Mouse (Mus musculus) ES-E14 (cell line): ENCODE data around the gene Ndufb5. TPM values are rescaled to one million over a fixed set of nuclear protein-coding genes. Genes with fewer than 3 reads are reported as not detected.
"Not testable (repeated sequence)": the region's sequence is repeated elsewhere in the genome, so short reads cannot be mapped to it uniquely, and the experiment has no call there.

ENCODE experiments used
- DNase-seq: peaks from one replicate; pipeline ENCODE4 v3.0.0-alpha.2; 2013; ENCODE audit warnings: low read depth, low spot score
- H3K27ac ChIP-seq: 2 replicates; pipeline ENCODE4 v1.5.1; 2012; ENCODE audit warnings: low read depth, mild to moderate bottlenecking, low read length, moderate library complexity, mixed read lengths; ENCODE audit not compliant: poor library complexity, insufficient read depth, severe bottlenecking
- H3K36me3 ChIP-seq: 2 replicates; pipeline ENCODE4 v1.6.1; 2012; ENCODE audit warnings: mild to moderate bottlenecking, low read length, moderate library complexity, mixed read lengths; ENCODE audit not compliant: control insufficient read depth, poor library complexity, insufficient read depth, severe bottlenecking
- H3K4me1 ChIP-seq, 2 experiments: fragments of 150-350 bp in 1 of 2; sonication (generic) in 1 of 2; 2 replicates each; pipeline ENCODE4 v1.6.1; 2012; ENCODE audit warnings: low read length in 2 of 2, mild to moderate bottlenecking in 1 of 2, mixed read lengths in 1 of 2; ENCODE audit not compliant: control insufficient read depth in 2 of 2, insufficient read depth in 2 of 2, poor library complexity in 1 of 2
- H3K4me3 ChIP-seq, 2 experiments: fragments of 150-350 bp in 1 of 2; sonication (generic) in 1 of 2; 2 replicates each; pipeline ENCODE4 v1.5.1; 2012; ENCODE audit warnings: low read length in 2 of 2, low read depth in 1 of 2, mild to moderate bottlenecking in 1 of 2, mixed read lengths in 1 of 2; ENCODE audit not compliant: insufficient read depth in 1 of 2, poor library complexity in 1 of 2, severe bottlenecking in 1 of 2
- H3K9ac ChIP-seq: 2 replicates; pipeline ENCODE4 v1.6.1; 2012; ENCODE audit warnings: low read depth, mild to moderate bottlenecking, low read length, mixed read lengths; ENCODE audit not compliant: poor library complexity, insufficient read depth, severe bottlenecking
- H3K9me3 ChIP-seq: fragments of 150-350 bp; sonication (generic); 2 replicates; pipeline ENCODE4 v1.6.1; 2012; ENCODE audit warnings: low read depth, mild to moderate bottlenecking, low read length; ENCODE audit not compliant: control insufficient read depth, insufficient read depth
- CHD2 ChIP-seq: IDR thresholded peaks from 2 replicates; pipeline ENCODE4 v1.6.1; 2014; ENCODE audit warnings: mild to moderate bottlenecking, low read depth, low read length, inconsistent platforms
- HCFC1 ChIP-seq: IDR thresholded peaks from 2 replicates; pipeline ENCODE4 v1.6.1; 2012; ENCODE audit warnings: low read length, inconsistent platforms, borderline replicate concordance; ENCODE audit not compliant: insufficient read depth
- MAFK ChIP-seq: IDR thresholded peaks from 2 replicates; pipeline ENCODE4 v1.6.1; 2014; ENCODE audit warnings: mild to moderate bottlenecking, low read depth, low read length, inconsistent platforms; ENCODE audit not compliant: insufficient read depth
- ZC3H11A ChIP-seq: IDR thresholded peaks from 2 replicates; pipeline ENCODE4 v1.6.1; 2012; ENCODE audit warnings: low read depth, mild to moderate bottlenecking, inconsistent platforms, low read length, borderline replicate concordance
- ZNF384 ChIP-seq: IDR thresholded peaks from 2 replicates; pipeline ENCODE4 v1.6.1; 2012; ENCODE audit warnings: low read depth, low read length, inconsistent platforms
- in situ Hi-C, 2 experiments: fragments of 600-800 bp; cut with MboI; formaldehyde crosslinking; loops; one replicate each; pipeline ENCODE4 v1.15.1; 2025; ENCODE audit warnings: low sequenced_read_pairs in 2 of 2, inconsistent platforms in 1 of 2; ENCODE audit not compliant: unreplicated experiment in 2 of 2
- total RNA-seq: library from RNA; depleted of rRNA; stranded (reverse); fragments of 300-350 nt; gene quantifications from 2 replicates; pipeline ENCODE4 v1.2.3, GENCODE M21; 2012

The Ndufb5 gene
- total RNA-seq, 1 experiment = 199 TPM

GRCm38 (mm10) chr3:32698228-32698863 is 38.4 kb upstream of the Ndufb5 start:
- H3K27ac ChIP-seq = no peak overlapping the region
- no peak overlapping the region for H3K4me3 ChIP-seq
- H3K9me3 ChIP-seq = no peaks in the 10 kb centered on the region
- DNase-seq = peak; percentile 88
- H3K36me3 ChIP-seq = no peaks in the 10 kb centered on the region
- H3K9ac ChIP-seq = no peak overlapping the region
- in situ Hi-C loops = no loop called here
- TF ChIP-seq HCFC1 (no peak), ZC3H11A (peak; percentile 59; the same call in 1 of the 2 replicates), MAFK (no peak), CHD2 (no peak), ZNF384 (no peak)
- H3K4me1 ChIP-seq = peaks cover 0 to 4% of the 10 kb centered on the region in 2 experiments; a peak in 1 of 4 replicates

GRCm38 (mm10) chr3:32704021-32704420 is 32.8 kb upstream of the Ndufb5 start:
- H3K27ac ChIP-seq, H3K36me3 ChIP-seq, H3K9ac ChIP-seq, H3K4me3 ChIP-seq, H3K4me1 ChIP-seq, DNase-seq, H3K9me3 ChIP-seq: not testable (repeated sequence)
- in situ Hi-C loops = loop anchor here in 1 of 2 experiments (25.0 kb wide), 1 partner anchor 1358 kb away; no protein-coding TSS in a partner anchor

GRCm38 (mm10) chr3:32704632-32705031 is 32.2 kb upstream of the Ndufb5 start:
- H3K9ac ChIP-seq, H3K27ac ChIP-seq, H3K4me1 ChIP-seq, H3K4me3 ChIP-seq, DNase-seq, H3K9me3 ChIP-seq, H3K36me3 ChIP-seq: not testable (repeated sequence)
- in situ Hi-C loops = loop anchor here in 1 of 2 experiments (25.0 kb wide), 1 partner anchor 1358 kb away; no protein-coding TSS in a partner anchor

GRCm38 (mm10) chr3:32705647-32706348 is 31.0 kb upstream of the Ndufb5 start, which contains the start of gene Actl6a:
Actl6a (plus strand) TSS chr3:32706298.
- peak within 1 kb of the TSS; percentile 60 for H3K27ac ChIP-seq
- H3K4me3 ChIP-seq, DNase-seq, H3K36me3 ChIP-seq, H3K9me3 ChIP-seq: not testable (repeated sequence)
- peaks cover 6 to 13% of the 10 kb centered on the region in 2 experiments for H3K4me1 ChIP-seq
- peak within 1 kb of the TSS; percentile 20; the same call in 1 of the 2 replicates for H3K9ac ChIP-seq
- in situ Hi-C loops = loop anchor here in 1 of 2 experiments (25.0 kb wide), 1 partner anchor 1357 kb away; no protein-coding TSS in a partner anchor

GRCm38 (mm10) chr3:32708052-32708367 is 28.8 kb upstream of the Ndufb5 start:
- Histone ChIP-seq H3K27ac (no peak overlapping the region; the same call in 1 of the 2 replicates), H3K36me3 (peaks cover 15% of the 10 kb centered on the region), H3K9ac (no peak overlapping the region), H3K4me3 (peak overlapping the region in 1 of 2 experiments; percentile 48; a peak in 2 of 4 replicates), H3K4me1 (peaks cover 6 to 13% of the 10 kb centered on the region in 2 experiments), H3K9me3 (no peaks in the 10 kb centered on the region)
- in situ Hi-C loops = loop anchor here in 1 of 2 experiments (25.0 kb wide), 1 partner anchor 1354 kb away; no protein-coding TSS in a partner anchor
- no peak for TF ChIP-seq MAFK
- TF ChIP-seq CHD2 = no peak
- TF ChIP-seq HCFC1 = no peak
- TF ChIP-seq ZNF384 = no peak; the same call in none of the 2 replicates
- TF ChIP-seq ZC3H11A = no peak
- DNase-seq = no peak
